Mouse (Mus musculus) olfactory bulb, adult 2 months (tissue): ENCODE measurements around the gene Kif28.

ENCODE experiments used
- CTCF ChIP-seq: fragments of 200-500 bp; IDR thresholded peaks from 2 replicates; pipeline ENCODE4 v1.5.1; 2012; ENCODE audit warnings: low read depth, mild to moderate bottlenecking, low read length, moderate library complexity; ENCODE audit not compliant: insufficient read depth
- POLR2A ChIP-seq: fragments of 200-500 bp; IDR thresholded peaks from 2 replicates; pipeline ENCODE4 v1.6.1; 2012; ENCODE audit warnings: mild to moderate bottlenecking, low read depth, low read length, moderate library complexity; ENCODE audit not compliant: insufficient read depth

- TF ChIP-seq CTCF (no peak), POLR2A (no peak)
Measured at GRCm38 (mm10) chr1:179687305-179687704, 57.8 kb downstream of the Kif28 start.
